Comparison of ENCODE assay signal across 8 mouse cellular contexts in genomic region chr9:37349050-37349449, GRCm38 (mm10). TPM values are rescaled to one million over a fixed set of nuclear protein-coding genes. Genes with fewer than 3 reads are reported as not detected.
DNase-seq lines count a peak whose midpoint lies in the region; ATAC-seq and TF ChIP-seq lines count a peak whose summit lies in the region.

No protein-coding gene starts in this region.

- H3K27me3 ChIP-seq in heart, embryonic 15.5 days: no peaks in the 10 kb centered on the region
- no peaks in the 10 kb centered on the region for H3K27me3 ChIP-seq in MEL (ENCODE audit: control insufficient read depth in 1 of 2, insufficient read depth in 2 of 2, low read length in 2 of 2)
- H3K27me3 ChIP-seq in hindbrain, embryonic 11.5 days (ENCODE audit: control insufficient read depth, insufficient read depth, low read length): no peaks in the 10 kb centered on the region
- no peaks in the 10 kb centered on the region for H3K27me3 ChIP-seq in midbrain, embryonic 11.5 days (ENCODE audit: control insufficient read depth, insufficient read depth, low read length)

- H3K9ac ChIP-seq in heart, embryonic 15.5 days: no peak overlapping the region
- peak overlapping the region; percentile 87 for H3K9ac ChIP-seq in MEL (ENCODE audit: control insufficient read depth, low read depth, low read length, poor library complexity, severe bottlenecking)
- peak overlapping the region; percentile 84 for H3K9ac ChIP-seq in hindbrain, embryonic 11.5 days (ENCODE audit: low read depth, low read length)
- peak overlapping the region; percentile 85 for H3K9ac ChIP-seq in midbrain, embryonic 11.5 days (ENCODE audit: low read length)

- peaks cover 10% of the 10 kb centered on the region; the same call in 1 of the 2 replicates for H3K79me2 ChIP-seq in MEL (ENCODE audit: control insufficient read depth, insufficient read depth, low read length, poor library complexity)

- TF ChIP-seq RAD21 in MEL (IDR thresholded peaks at IDR 0.05; ENCODE audit: low read depth, low read length): no peak

- peak overlapping the region; percentile 78 for H3K4me2 ChIP-seq in heart, embryonic 15.5 days
- peak overlapping the region; percentile 83 for H3K4me2 ChIP-seq in hindbrain, embryonic 11.5 days (replicated peaks; ENCODE audit: low read depth, low read length)
- H3K4me2 ChIP-seq in midbrain, embryonic 11.5 days: peak overlapping the region; percentile 85

- no peak for DNase-seq in heart, postnatal 4 days
- no peak for DNase-seq in MEL (ENCODE audit: low read depth, low spot score)
- no peak for DNase-seq in hindbrain, embryonic 11.5 days (ENCODE audit: low spot score)
- DNase-seq in midbrain, embryonic 11.5 days (ENCODE audit: low spot score, missing footprints): peak; percentile 82
- DNase-seq in embryo, embryonic 10.5 days (ENCODE audit: low spot score): no peak
- no peak for DNase-seq in adrenal gland, adult 2 months
- no peak for DNase-seq in layer of hippocampus, postnatal 36 days

- TF ChIP-seq CTCF in MEL (IDR thresholded peaks at IDR 0.05 in 2 of 3, conservative IDR thresholded peaks at IDR 0.05 in 1 of 3; ENCODE audit: control insufficient read depth in 1 of 3, insufficient read depth in 1 of 3, low read depth in 2 of 3, low read length in 3 of 3, poor library complexity in 1 of 3, severe bottlenecking in 1 of 3): no peak

- ATAC-seq in heart, embryonic 15.5 days (replicated peaks; ENCODE audit: insufficient number of reproducible peaks, insufficient read depth, low FRiP score, low read depth): no peak
- no peak for ATAC-seq in hindbrain, embryonic 11.5 days (ENCODE audit: low FRiP score)
- ATAC-seq in midbrain, embryonic 11.5 days (ENCODE audit: low FRiP score): no peak

- TF ChIP-seq POLR2A in MEL (IDR thresholded peaks at IDR 0.05; ENCODE audit: control insufficient read depth in 1 of 2, insufficient read depth in 1 of 2, low read depth in 1 of 2, low read length in 2 of 2, poor library complexity in 1 of 2): no peak

- no peaks in the 10 kb centered on the region for H3K36me3 ChIP-seq in heart, embryonic 15.5 days
- peaks cover 0 to 21% of the 10 kb centered on the region in 2 experiments; a peak in 2 of 4 replicates for H3K36me3 ChIP-seq in MEL (ENCODE audit: control insufficient read depth in 1 of 2, insufficient read depth in 2 of 2, low read length in 2 of 2)
- no peaks in the 10 kb centered on the region for H3K36me3 ChIP-seq in hindbrain, embryonic 11.5 days (ENCODE audit: control insufficient read depth, insufficient read depth, low read length)
- H3K36me3 ChIP-seq in midbrain, embryonic 11.5 days (ENCODE audit: control insufficient read depth, insufficient read depth, low read length): no peaks in the 10 kb centered on the region

- TF ChIP-seq EP300 in MEL (IDR thresholded peaks at IDR 0.05; ENCODE audit: low read depth in 1 of 2, low read length in 2 of 2): no peak

- WGBS in heart, embryonic 15.5 days: 90% methylated on average over 3 of the region's 3 CpGs
- WGBS in hindbrain, embryonic 11.5 days: 92% methylated on average over 3 of the region's 3 CpGs
- 94% methylated on average over 3 of the region's 3 CpGs for WGBS in midbrain, embryonic 11.5 days

- H3K4me1 ChIP-seq in heart, embryonic 15.5 days (replicated peaks): peaks cover 11% of the 10 kb centered on the region
- peaks cover 7 to 11% of the 10 kb centered on the region in 2 experiments; a peak in 3 of 4 replicates for H3K4me1 ChIP-seq in MEL (ENCODE audit: control insufficient read depth in 1 of 2, insufficient read depth in 2 of 2, low read length in 2 of 2)
- 0 out of 2 replicates have a peak, but pooled peaks cover 2% of the 10 kb centered on the region for H3K4me1 ChIP-seq in hindbrain, embryonic 11.5 days (replicated peaks; ENCODE audit: control insufficient read depth, insufficient read depth, low read length)
- peaks cover 12% of the 10 kb centered on the region for H3K4me1 ChIP-seq in midbrain, embryonic 11.5 days (ENCODE audit: control insufficient read depth, insufficient read depth, low read length)

- H3K27ac ChIP-seq in heart, embryonic 15.5 days: no peak overlapping the region
- peak overlapping the region; percentile 89 for H3K27ac ChIP-seq in MEL (ENCODE audit: control insufficient read depth, low read depth, low read length)
- H3K27ac ChIP-seq in hindbrain, embryonic 11.5 days (ENCODE audit: low read depth, low read length): no peak overlapping the region
- H3K27ac ChIP-seq in midbrain, embryonic 11.5 days (ENCODE audit: low read depth, low read length): no peak overlapping the region

- peak overlapping the region; percentile 71 for H3K4me3 ChIP-seq in heart, embryonic 15.5 days
- peak overlapping the region; percentile 69 to 84 for H3K4me3 ChIP-seq in MEL (ENCODE audit: control insufficient read depth in 1 of 2, insufficient read depth in 1 of 2, low read depth in 2 of 2, low read length in 2 of 2)
- H3K4me3 ChIP-seq in hindbrain, embryonic 11.5 days (ENCODE audit: low read depth, low read length): peak overlapping the region; percentile 80
- H3K4me3 ChIP-seq in midbrain, embryonic 11.5 days (ENCODE audit: low read depth, low read length): peak overlapping the region; percentile 72

- H3K9me3 ChIP-seq in heart, embryonic 15.5 days (replicated peaks): no peaks in the 10 kb centered on the region
- no peaks in the 10 kb centered on the region for H3K9me3 ChIP-seq in MEL (replicated peaks; ENCODE audit: insufficient read depth, low read length)
- H3K9me3 ChIP-seq in hindbrain, embryonic 11.5 days (ENCODE audit: control insufficient read depth, low read length): no peaks in the 10 kb centered on the region
- H3K9me3 ChIP-seq in midbrain, embryonic 11.5 days (ENCODE audit: control insufficient read depth, low read length): no peaks in the 10 kb centered on the region

TF ChIP-seq in MEL, 35 proteins besides CTCF, POLR2A, EP300 and RAD21 (continues in another document):
- TF ChIP-seq TAL1 (IDR thresholded peaks at IDR 0.05; ENCODE audit: low read length) (no peak), POLR2AphosphoS5 (IDR thresholded peaks at IDR 0.05; ENCODE audit: borderline replicate concordance, low read depth, low read length) (no peak), ZMIZ1 (IDR thresholded peaks at IDR 0.05; ENCODE audit: low read depth, low read length) (no peak), POLR2AphosphoS2 (IDR thresholded peaks at IDR 0.05; ENCODE audit: low read length) (no peak), MAX (IDR thresholded peaks at IDR 0.05; ENCODE audit: low read length) (no peak), USF2 (IDR thresholded peaks at IDR 0.05; ENCODE audit: borderline replicate concordance in 1 of 2, insufficient read depth in 1 of 2, low read depth in 1 of 2, low read length in 2 of 2) (no peak), MEF2A (IDR thresholded peaks at IDR 0.05; ENCODE audit: extremely low read depth, insufficient replicate concordance, low read depth, low read length, poor library complexity, severe bottlenecking) (no peak), HCFC1 (IDR thresholded peaks at IDR 0.05; ENCODE audit: low read depth, low read length) (no peak), ELF1 (IDR thresholded peaks at IDR 0.05; ENCODE audit: low read depth, low read length) (no peak), USF1 (IDR thresholded peaks at IDR 0.05; ENCODE audit: low read depth, low read length) (no peak), BHLHE40 (IDR thresholded peaks at IDR 0.05; ENCODE audit: borderline replicate concordance, low read depth, low read length) (no peak), ZC3H11A (IDR thresholded peaks at IDR 0.05; ENCODE audit: low read depth, low read length) (no peak), TBP (IDR thresholded peaks at IDR 0.05; ENCODE audit: low read depth, low read length) (no peak), KAT2A (conservative IDR thresholded peaks at IDR 0.05; ENCODE audit: low read depth, low read length) (no peak), ZNF384 (IDR thresholded peaks at IDR 0.05; ENCODE audit: low read depth, low read length) (no peak)

RNA-seq across cellular contexts. Expression of gene Ccdc15, which starts 0.8 kb away (rescaled TPM):
- polyA plus RNA-seq in heart, embryonic 15.5 days (2015; fragmentation: Nextera tagmentation; extraction: Ambion mirVana): 4.3 and 4.6 TPM in 2 replicates
- total RNA-seq in heart, postnatal 4 days (2021): 1 to 10 TPM; 3.6 TPM
- total RNA-seq in MEL (2012; rRNA removed): 3.7 and 4.3 TPM in 2 replicates
- polyA plus RNA-seq in MEL (2012; ENCODE audit: insufficient read depth in 1 of 2, insufficient read length in 2 of 2, low read depth in 1 of 2, low replicate concordance in 2 of 2, missing spikeins in 1 of 2): 1 to 10 TPM in 1 of 2 experiments, not detected in 1; 4.0 TPM
- polyA plus RNA-seq in hindbrain, embryonic 11.5 days (2014; fragmentation: Nextera tagmentation; extraction: Ambion mirVana): 6.8 and 10.2 TPM in 2 replicates
- polyA plus RNA-seq in midbrain, embryonic 11.5 days (2014; fragmentation: Nextera tagmentation; extraction: Ambion mirVana): 8.8 and 9.3 TPM in 2 replicates
- 1 to 10 TPM; 2.0 to 2.3 TPM for total RNA-seq in adrenal gland, adult 2 months (2021)
- polyA plus RNA-seq in adrenal gland, adult 2 months (2012; rRNA removed): 3.0 and 3.2 TPM in 2 replicates
- total RNA-seq in layer of hippocampus, postnatal 36 days (2021): 1 to 10 TPM; 1.9 to 2.2 TPM

RNA-seq across cellular contexts. Expression of gene Hepacam, which starts 18.1 kb away (rescaled TPM):
- polyA plus RNA-seq in heart, embryonic 15.5 days (2015; fragmentation: Nextera tagmentation; extraction: Ambion mirVana): 0.09 TPM in 2 replicates
- not detected for total RNA-seq in heart, postnatal 4 days (2021)
- total RNA-seq in MEL (2012; rRNA removed): 0.04 TPM in 1 of 2 replicates, not detected in the other
- polyA plus RNA-seq in MEL (2012; ENCODE audit: insufficient read depth in 1 of 2, insufficient read length in 2 of 2, low read depth in 1 of 2, low replicate concordance in 2 of 2, missing spikeins in 1 of 2): under 1 TPM in 1 of 2 experiments, not detected in 1; 0.01 TPM
- 0.09 TPM in 1 of 2 replicates, not detected in the other for polyA plus RNA-seq in hindbrain, embryonic 11.5 days (2014; fragmentation: Nextera tagmentation; extraction: Ambion mirVana)
- polyA plus RNA-seq in midbrain, embryonic 11.5 days (2014; fragmentation: Nextera tagmentation; extraction: Ambion mirVana): not detected in 2 replicates
- under 1 TPM in 1 of 2 experiments, not detected in 1; 0.23 TPM for total RNA-seq in adrenal gland, adult 2 months (2021)
- polyA plus RNA-seq in adrenal gland, adult 2 months (2012; rRNA removed): 0.26 and 0.40 TPM in 2 replicates
- total RNA-seq in layer of hippocampus, postnatal 36 days (2021): 10 to 100 TPM; 66.3 to 66.9 TPM

RNA-seq across cellular contexts. Expression of gene Robo4, which starts 52.6 kb away (rescaled TPM):
- 9.2 and 10.8 TPM in 2 replicates for polyA plus RNA-seq in heart, embryonic 15.5 days (2015; fragmentation: Nextera tagmentation; extraction: Ambion mirVana)
- 10 to 100 TPM; 32.6 to 33.2 TPM for total RNA-seq in heart, postnatal 4 days (2021)
- total RNA-seq in MEL (2012; rRNA removed): not detected in 2 replicates
- polyA plus RNA-seq in MEL (2012; ENCODE audit: insufficient read depth in 1 of 2, insufficient read length in 2 of 2, low read depth in 1 of 2, low replicate concordance in 2 of 2, missing spikeins in 1 of 2): not detected
- 5.5 and 6.8 TPM in 2 replicates for polyA plus RNA-seq in hindbrain, embryonic 11.5 days (2014; fragmentation: Nextera tagmentation; extraction: Ambion mirVana)
- 5.1 and 5.3 TPM in 2 replicates for polyA plus RNA-seq in midbrain, embryonic 11.5 days (2014; fragmentation: Nextera tagmentation; extraction: Ambion mirVana)
- 10 to 100 TPM; 17.3 to 27.0 TPM for total RNA-seq in adrenal gland, adult 2 months (2021)
- 47.5 and 54.0 TPM in 2 replicates for polyA plus RNA-seq in adrenal gland, adult 2 months (2012; rRNA removed)
- total RNA-seq in layer of hippocampus, postnatal 36 days (2021): 1 to 10 TPM; 5.4 to 7.0 TPM
